Mouse (Mus musculus): ENCODE measurements at regions not wholly inside any gene's neighbourhood (a gene's known extent, or its start where the extent isn't known, plus 50 kb on each side); places are given as distances from the start of the nearest gene placed in this dataset.

DNA sequence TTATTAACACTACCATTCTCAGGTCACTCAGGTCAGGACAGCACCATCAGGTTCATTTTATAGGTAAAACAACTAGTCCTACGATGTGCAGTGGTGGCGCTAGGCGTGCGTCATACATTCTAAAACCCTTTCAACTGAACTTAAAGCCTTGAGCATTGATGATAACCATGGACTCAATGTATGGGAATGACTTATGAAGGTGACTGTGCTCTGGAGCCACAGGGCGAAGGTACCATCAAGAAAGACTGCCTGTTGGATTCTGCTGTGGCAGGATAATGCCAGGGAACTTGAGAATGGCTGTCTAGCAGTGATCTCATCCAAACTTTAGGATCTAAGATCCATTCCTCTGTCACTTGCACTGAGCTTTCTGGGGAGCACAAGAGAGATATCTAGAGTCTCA, 184.7 kb downstream of the Fam43a start:
- Histone ChIP-seq H3K27me3 (ENCODE audit: control insufficient read depth, insufficient read depth, low read length) (no peaks in the 10 kb centered on the region), H3K4me1 (ENCODE audit: control insufficient read depth, insufficient read depth, low read length) (peaks cover 17% of the 10 kb centered on the region), H3K9ac (ENCODE audit: low read length) (no peak overlapping the region), H3K27ac (ENCODE audit: low read length) (no peak overlapping the region), H3K4me3 (ENCODE audit: low read length) (no peak overlapping the region), H3K36me3 (ENCODE audit: control insufficient read depth, insufficient read depth) (no peaks in the 10 kb centered on the region), H3K9me3 (replicated peaks; ENCODE audit: control insufficient read depth, low read length) (no peaks in the 10 kb centered on the region), H3K4me2 (ENCODE audit: low read depth, low read length) (no peak overlapping the region)
- ATAC-seq (replicated peaks; ENCODE audit: extremely low read depth, insufficient read depth, low FRiP score), result no peak
- 91% methylated on average over 5 of the region's 5 CpGs for WGBS

DNA sequence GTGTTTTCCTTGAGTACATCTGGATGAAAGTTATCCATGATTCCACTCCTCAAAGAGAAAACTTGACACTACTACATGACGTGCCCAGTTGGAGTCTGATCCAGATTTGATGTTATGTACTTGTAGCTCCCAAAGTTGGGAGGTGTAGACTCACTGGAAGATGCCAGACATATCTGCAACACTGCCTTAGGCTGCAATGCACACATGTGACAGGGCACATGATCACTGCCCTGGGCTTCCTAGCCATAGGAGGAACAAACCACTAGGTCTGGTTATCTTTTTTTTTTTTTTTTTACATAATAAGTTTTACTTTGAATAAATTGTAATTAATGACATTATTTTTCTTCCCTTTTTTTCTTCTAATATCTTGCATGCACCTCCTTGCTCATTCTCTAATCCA, 185.4 kb downstream of the Fam43a start:
- H3K36me3 ChIP-seq (ENCODE audit: control insufficient read depth, insufficient read depth), result no peaks in the 10 kb centered on the region
- peaks cover 22% of the 10 kb centered on the region for H3K4me1 ChIP-seq (ENCODE audit: control insufficient read depth, insufficient read depth, low read length)
- no peak overlapping the region for H3K9ac ChIP-seq (ENCODE audit: low read length)
- H3K27ac ChIP-seq (ENCODE audit: low read length), result no peak overlapping the region
- no peaks in the 10 kb centered on the region for H3K9me3 ChIP-seq (replicated peaks; ENCODE audit: control insufficient read depth, low read length)
- H3K4me3 ChIP-seq (ENCODE audit: low read length), result no peak overlapping the region
- WGBS, result 79% methylated on average over 1 of the region's 1 CpGs
- no peaks in the 10 kb centered on the region for H3K27me3 ChIP-seq (ENCODE audit: control insufficient read depth, insufficient read depth, low read length)
- no peak overlapping the region for H3K4me2 ChIP-seq (ENCODE audit: low read depth, low read length)
- no peak for ATAC-seq (replicated peaks; ENCODE audit: extremely low read depth, insufficient read depth, low FRiP score)

- H3K4me2 ChIP-seq (ENCODE audit: low read depth, low read length), result no peak overlapping the region
- no peak overlapping the region for H3K9ac ChIP-seq (ENCODE audit: low read length)
- no peak overlapping the region for H3K4me3 ChIP-seq (ENCODE audit: low read length)
- no peaks in the 10 kb centered on the region for H3K9me3 ChIP-seq (replicated peaks; ENCODE audit: control insufficient read depth, low read length)
- 91% methylated on average over 3 of the region's 3 CpGs for WGBS
- no peak overlapping the region for H3K27ac ChIP-seq (ENCODE audit: low read length)
- ATAC-seq (replicated peaks; ENCODE audit: extremely low read depth, insufficient read depth, low FRiP score), result no peak
- H3K36me3 ChIP-seq (ENCODE audit: control insufficient read depth, insufficient read depth), result no peaks in the 10 kb centered on the region
- H3K27me3 ChIP-seq (ENCODE audit: control insufficient read depth, insufficient read depth, low read length), result no peaks in the 10 kb centered on the region
- peaks cover 33% of the 10 kb centered on the region for H3K4me1 ChIP-seq (ENCODE audit: control insufficient read depth, insufficient read depth, low read length)
Measured at GRCm38 (mm10) chr16:30786060-30786459, 186.5 kb downstream of the Fam43a start.

DNA sequence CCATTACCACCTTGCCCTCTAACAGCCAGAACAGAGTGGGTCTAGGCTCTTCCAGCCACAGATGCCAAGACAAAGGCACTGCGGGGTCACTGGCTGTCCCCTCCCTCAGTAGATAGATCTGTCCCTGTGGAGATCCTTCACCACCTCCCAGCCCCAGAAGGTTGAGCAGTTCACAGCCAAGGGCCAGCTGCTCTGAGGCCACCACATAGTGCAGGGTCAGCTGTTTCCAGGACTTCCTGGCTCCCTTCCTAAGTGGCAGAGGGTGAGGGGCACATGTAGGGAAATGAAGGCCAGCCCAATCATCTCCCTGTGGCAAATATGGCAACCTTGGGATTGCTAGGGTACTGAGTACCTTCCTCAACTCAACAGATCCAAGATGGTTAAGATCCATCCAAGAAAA, 187.8 kb downstream of the Fam43a start:
- H3K4me2 ChIP-seq (ENCODE audit: low read depth, low read length), result no peak overlapping the region
- H3K27ac ChIP-seq (ENCODE audit: low read length), result no peak overlapping the region
- no peak for ATAC-seq (replicated peaks; ENCODE audit: extremely low read depth, insufficient read depth, low FRiP score)
- no peak overlapping the region for H3K9ac ChIP-seq (ENCODE audit: low read length)
- WGBS, result 80% methylated on average over 1 of the region's 1 CpGs
- no peaks in the 10 kb centered on the region for H3K36me3 ChIP-seq (ENCODE audit: control insufficient read depth, insufficient read depth)
- H3K27me3 ChIP-seq (ENCODE audit: control insufficient read depth, insufficient read depth, low read length), result no peaks in the 10 kb centered on the region
- H3K4me3 ChIP-seq (ENCODE audit: low read length), result no peak overlapping the region
- no peaks in the 10 kb centered on the region for H3K9me3 ChIP-seq (replicated peaks; ENCODE audit: control insufficient read depth, low read length)
- peaks cover 45% of the 10 kb centered on the region for H3K4me1 ChIP-seq (ENCODE audit: control insufficient read depth, insufficient read depth, low read length)

DNA sequence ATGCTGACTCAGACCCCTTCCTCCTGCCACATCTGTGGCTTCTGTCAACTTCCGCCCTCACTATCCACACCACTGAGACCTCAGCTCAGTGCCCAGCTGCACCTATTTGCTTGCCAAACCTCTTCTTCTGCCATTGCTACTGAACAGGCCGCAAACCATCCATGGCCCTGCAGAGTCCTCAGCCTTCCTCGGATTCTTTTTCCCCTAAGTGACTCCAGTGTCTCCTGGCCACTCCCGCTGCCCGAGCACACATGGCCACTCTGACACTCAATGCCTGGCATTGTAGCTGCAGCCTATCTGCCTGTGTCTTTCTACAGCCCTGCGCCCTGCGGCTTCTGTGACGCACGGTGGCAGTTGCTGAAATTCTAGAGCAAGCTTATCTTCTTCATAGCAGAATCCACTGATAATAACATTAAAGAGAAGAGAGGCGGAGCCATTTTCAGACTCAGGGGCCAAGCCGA, 188.8 kb downstream of the Fam43a start:
- peaks cover 54% of the 10 kb centered on the region for H3K4me1 ChIP-seq (ENCODE audit: control insufficient read depth, insufficient read depth, low read length)
- H3K9ac ChIP-seq (ENCODE audit: low read length), result 0 out of 2 replicates have a peak overlapping the region, but pooled peaks have one; percentile 28
- 26% methylated on average over 11 of the region's 11 CpGs for WGBS
- no peak overlapping the region for H3K4me3 ChIP-seq (ENCODE audit: low read length)
- H3K27me3 ChIP-seq (ENCODE audit: control insufficient read depth, insufficient read depth, low read length), result no peaks in the 10 kb centered on the region
- ATAC-seq (replicated peaks; ENCODE audit: extremely low read depth, insufficient read depth, low FRiP score), result no peak; the same call in 1 of the 2 replicates
- no peaks in the 10 kb centered on the region for H3K9me3 ChIP-seq (replicated peaks; ENCODE audit: control insufficient read depth, low read length)
- H3K4me2 ChIP-seq (ENCODE audit: low read depth, low read length), result peak overlapping the region; percentile 5; the same call in 1 of the 2 replicates
- H3K36me3 ChIP-seq (ENCODE audit: control insufficient read depth, insufficient read depth), result no peaks in the 10 kb centered on the region
- H3K27ac ChIP-seq (ENCODE audit: low read length), result peak overlapping the region; percentile 92

DNA sequence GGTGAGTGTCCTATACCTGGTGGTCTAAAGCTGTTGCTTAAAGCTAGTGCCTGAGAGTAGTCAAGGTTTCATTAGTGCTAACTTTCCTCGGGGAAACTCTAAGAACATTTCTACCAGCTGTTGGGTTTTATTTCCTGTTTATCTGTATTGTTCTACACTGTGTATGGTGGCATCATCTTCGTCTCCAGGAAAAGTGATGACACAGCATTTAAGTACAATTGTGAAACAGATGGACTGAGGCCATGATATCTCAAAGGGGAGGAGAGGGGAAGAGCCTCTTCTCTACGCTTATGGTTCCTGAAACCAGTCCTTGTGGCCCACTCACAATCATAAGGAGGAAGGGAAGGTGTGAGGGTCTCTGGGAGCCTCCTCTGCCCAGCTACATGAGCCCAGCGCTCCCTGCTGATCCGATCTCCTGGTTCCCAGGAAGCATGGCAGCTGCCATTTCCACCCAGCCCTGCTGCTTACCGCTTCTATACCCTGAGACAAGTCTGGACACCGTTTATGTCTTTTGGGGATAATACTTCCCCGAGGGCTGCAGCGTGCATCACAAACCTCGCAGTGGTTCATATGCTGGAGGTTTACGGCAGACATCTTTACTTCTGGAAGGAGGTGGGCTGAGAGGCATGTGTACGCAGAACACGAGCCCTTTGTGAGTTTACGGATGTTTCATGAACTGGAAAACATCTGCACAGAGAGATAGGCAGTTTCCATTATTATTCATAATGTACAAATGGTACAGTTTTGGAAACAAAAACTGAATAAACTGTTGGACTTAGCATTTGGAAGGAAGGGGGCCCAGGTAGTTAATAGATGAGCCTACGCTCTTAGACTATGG, 189.6 kb downstream of the Fam43a start:
- ATAC-seq (replicated peaks; ENCODE audit: extremely low read depth, insufficient read depth, low FRiP score), result no peak
- Histone ChIP-seq H3K36me3 (ENCODE audit: control insufficient read depth, insufficient read depth) (no peaks in the 10 kb centered on the region), H3K27ac (ENCODE audit: low read length) (peak overlapping the region; percentile 92), H3K4me2 (ENCODE audit: low read depth, low read length) (no peak overlapping the region), H3K9ac (ENCODE audit: low read length) (no peak overlapping the region), H3K9me3 (replicated peaks; ENCODE audit: control insufficient read depth, low read length) (no peaks in the 10 kb centered on the region), H3K4me3 (ENCODE audit: low read length) (no peak overlapping the region), H3K4me1 (ENCODE audit: control insufficient read depth, insufficient read depth, low read length) (peaks cover 58% of the 10 kb centered on the region), H3K27me3 (ENCODE audit: control insufficient read depth, insufficient read depth, low read length) (no peaks in the 10 kb centered on the region)
- WGBS, result 77% methylated on average over 15 of the region's 15 CpGs

DNA sequence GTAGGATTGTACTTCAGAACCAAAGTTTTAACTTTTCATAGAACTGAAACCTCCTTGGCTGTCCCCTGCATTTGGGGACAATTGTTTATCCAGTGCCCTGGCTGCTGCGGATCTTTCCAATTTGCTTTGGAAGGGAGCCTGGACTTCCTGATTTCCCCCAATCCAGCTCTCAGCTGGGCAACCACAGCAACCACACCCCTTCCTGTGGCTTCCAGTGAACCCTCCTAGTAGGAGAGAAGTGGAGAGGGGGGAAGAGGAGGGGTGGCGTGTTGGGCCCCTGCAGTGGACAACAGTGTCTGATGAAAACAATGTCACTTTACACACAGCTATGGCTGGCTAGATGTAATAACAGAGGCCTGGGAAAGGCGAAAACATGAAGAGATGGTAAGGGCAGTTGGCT, 190.5 kb downstream of the Fam43a start:
- Histone ChIP-seq H3K9ac (ENCODE audit: low read length) (peak overlapping the region; percentile 53), H3K4me2 (ENCODE audit: low read depth, low read length) (peak overlapping the region; percentile 23), H3K4me1 (ENCODE audit: control insufficient read depth, insufficient read depth, low read length) (peaks cover 60% of the 10 kb centered on the region), H3K36me3 (ENCODE audit: control insufficient read depth, insufficient read depth) (no peaks in the 10 kb centered on the region), H3K9me3 (replicated peaks; ENCODE audit: control insufficient read depth, low read length) (no peaks in the 10 kb centered on the region), H3K27me3 (ENCODE audit: control insufficient read depth, insufficient read depth, low read length) (no peaks in the 10 kb centered on the region), H3K27ac (ENCODE audit: low read length) (peak overlapping the region; percentile 92), H3K4me3 (ENCODE audit: low read length) (no peak overlapping the region)
- 12% methylated on average over 3 of the region's 3 CpGs for WGBS
- ATAC-seq (replicated peaks; ENCODE audit: extremely low read depth, insufficient read depth, low FRiP score), result peak; percentile 71

DNA sequence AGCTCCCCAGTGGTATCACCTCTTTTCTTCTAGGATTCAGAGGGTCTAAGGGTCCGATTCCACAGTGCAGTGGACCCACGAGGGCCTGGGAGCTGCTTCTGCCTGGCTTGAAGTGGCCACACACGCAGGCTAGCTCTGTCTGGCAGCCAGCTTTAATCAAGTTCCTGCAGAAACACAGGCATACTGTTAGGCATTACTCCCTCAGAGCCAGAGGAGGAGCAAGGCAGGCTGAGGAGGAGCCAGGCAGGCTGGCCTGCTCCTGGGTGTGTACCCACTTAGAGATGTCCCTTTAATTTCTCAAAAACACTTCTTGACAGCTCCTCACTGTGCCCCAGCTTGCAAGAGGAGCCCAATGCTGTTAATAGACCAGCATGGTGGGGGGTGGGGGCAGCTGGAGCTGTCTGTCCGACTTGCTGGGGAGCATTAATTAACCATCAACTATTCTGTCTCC, 191.1 kb downstream of the Fam43a start:
- no peaks in the 10 kb centered on the region for H3K36me3 ChIP-seq (ENCODE audit: control insufficient read depth, insufficient read depth)
- H3K27ac ChIP-seq (ENCODE audit: low read length), result peak overlapping the region; percentile 92
- peak overlapping the region; percentile 53 for H3K9ac ChIP-seq (ENCODE audit: low read length)
- peak; percentile 77 for ATAC-seq (replicated peaks; ENCODE audit: extremely low read depth, insufficient read depth, low FRiP score)
- no peaks in the 10 kb centered on the region for H3K9me3 ChIP-seq (replicated peaks; ENCODE audit: control insufficient read depth, low read length)
- H3K4me2 ChIP-seq (ENCODE audit: low read depth, low read length), result peak overlapping the region; percentile 23; the same call in 1 of the 2 replicates
- H3K27me3 ChIP-seq (ENCODE audit: control insufficient read depth, insufficient read depth, low read length), result no peaks in the 10 kb centered on the region
- 6% methylated on average over 4 of the region's 4 CpGs for WGBS
- peaks cover 66% of the 10 kb centered on the region for H3K4me1 ChIP-seq (ENCODE audit: control insufficient read depth, insufficient read depth, low read length)
- no peak overlapping the region for H3K4me3 ChIP-seq (ENCODE audit: low read length)

GRCm38 (mm10) chr16:30791048-30791855, 191.7 kb downstream of the Fam43a start:
- no peaks in the 10 kb centered on the region for H3K9me3 ChIP-seq (replicated peaks; ENCODE audit: control insufficient read depth, low read length)
- H3K27me3 ChIP-seq (ENCODE audit: control insufficient read depth, insufficient read depth, low read length), result no peaks in the 10 kb centered on the region
- no peak overlapping the region for H3K4me3 ChIP-seq (ENCODE audit: low read length)
- H3K4me1 ChIP-seq (ENCODE audit: control insufficient read depth, insufficient read depth, low read length), result peaks cover 71% of the 10 kb centered on the region
- 0 out of 2 replicates have a peak overlapping the region, but pooled peaks have one; percentile 4 for H3K4me2 ChIP-seq (ENCODE audit: low read depth, low read length)
- no peaks in the 10 kb centered on the region for H3K36me3 ChIP-seq (ENCODE audit: control insufficient read depth, insufficient read depth)
- 43% methylated on average over 10 of the region's 10 CpGs for WGBS
- H3K9ac ChIP-seq (ENCODE audit: low read length), result 0 out of 2 replicates have a peak overlapping the region, but pooled peaks have one; percentile 5
- peak overlapping the region; percentile 92 for H3K27ac ChIP-seq (ENCODE audit: low read length)
- ATAC-seq (replicated peaks; ENCODE audit: extremely low read depth, insufficient read depth, low FRiP score), result no peak
